Mouse (Mus musculus) stomach, postnatal 0 days (tissue): ENCODE measurements around the gene Ogn. TPM values are rescaled to one million over a fixed set of nuclear protein-coding genes. Genes with fewer than 3 reads are reported as not detected.

Experiments used
- ATAC-seq: fragments of 200-750 bp; cut with Nextera tagmentation; 2 replicates; pipeline ENCODE4 v1.8.0; 2017; ENCODE audit not compliant: low FRiP score, low TSS enrichment
- DNase-seq: peaks from one replicate; pipeline ENCODE4 v3.0.0-alpha.2; 2016; ENCODE audit warnings: low spot score
- H3K27ac ChIP-seq: fragments of 300-500 bp; sonication (generic); replicated peaks from 2 replicates; pipeline ENCODE4 v1.5.1; 2014; ENCODE audit warnings: mild to moderate bottlenecking, control low read depth
- H3K27me3 ChIP-seq: fragments of 300-500 bp; sonication (generic); 2 replicates; pipeline ENCODE4 v1.6.1; 2014; ENCODE audit warnings: low read length; ENCODE audit not compliant: control insufficient read depth, insufficient read depth
- H3K36me3 ChIP-seq: fragments of 300-500 bp; sonication (generic); 2 replicates; pipeline ENCODE4 v1.6.1; 2014; ENCODE audit warnings: low read length, mixed read lengths; ENCODE audit not compliant: control insufficient read depth, insufficient read depth
- H3K4me1 ChIP-seq: fragments of 300-500 bp; sonication (generic); replicated peaks from 2 replicates; pipeline ENCODE4 v1.6.1; 2014; ENCODE audit warnings: antibody characterized with exemption; ENCODE audit not compliant: control insufficient read depth, insufficient read depth
- H3K4me2 ChIP-seq: fragments of 300-500 bp; sonication (generic); replicated peaks from 2 replicates; pipeline ENCODE4 v1.6.1; 2014; ENCODE audit warnings: low read depth, mild to moderate bottlenecking, control low read depth, moderate library complexity
- H3K4me3 ChIP-seq: fragments of 300-500 bp; sonication (generic); 2 replicates; pipeline ENCODE4 v1.5.1; 2014; ENCODE audit warnings: low read depth, low read length, control low read depth
- H3K9ac ChIP-seq: fragments of 300-500 bp; sonication (generic); 2 replicates; pipeline ENCODE4 v1.6.1; 2014; ENCODE audit warnings: mild to moderate bottlenecking, low read length, control low read depth, mixed read lengths
- H3K9me3 ChIP-seq: fragments of 300-500 bp; sonication (generic); 2 replicates; pipeline ENCODE4 v1.6.1; 2016; ENCODE audit warnings: low read length; ENCODE audit not compliant: control insufficient read depth
- CTCF ChIP-seq: IDR thresholded peaks from 2 replicates; pipeline ENCODE4 v1.5.1; 2016; ENCODE audit warnings: antibody characterized with exemption, low read depth, mild to moderate bottlenecking, moderate library complexity
- EP300 ChIP-seq: optimal IDR thresholded peaks from 2 replicates; pipeline ENCODE3; 2016; ENCODE audit warnings: antibody characterized with exemption
- WGBS: fragments of 180-500 bp; shearing (Covaris S2); extraction: QIAGEN DNeasy Blood & Tissue Kit; methylation state at CpG from one replicate; pipeline ENCODE4 v1.1.7; 2014; 5-methylcytosine and 5-hydroxymethylcytosine counted together
- polyA plus RNA-seq: library from polyadenylated mRNA; unstranded; fragments of >200 nt; fragmentation: Nextera tagmentation; extraction: Ambion mirVana; gene quantifications from 2 replicates; pipeline ENCODE4 v1.2.1, GENCODE M21; 2015

The Ogn gene
- polyA plus RNA-seq, 1 experiment from 2014 or later = 151 TPM

GRCm38 (mm10) chr13:49608589-49609322 is 910 bp downstream of the Ogn start:
- Histone ChIP-seq H3K27me3 (no peaks in the 10 kb centered on the region), H3K27ac (peak overlapping the region; percentile 67; the same call in 1 of the 2 replicates), H3K4me3 (peak overlapping the region; percentile 39), H3K4me2 (peak overlapping the region; percentile 42), H3K36me3 (no peaks in the 10 kb centered on the region), H3K4me1 (no peaks in the 10 kb centered on the region), H3K9ac (no peak overlapping the region), H3K9me3 (no peaks in the 10 kb centered on the region)
- TF ChIP-seq EP300 (no peak), CTCF (no peak)
- 43% methylated on average over 4 of the region's 4 CpGs for WGBS
- DNase-seq (no peak), ATAC-seq (no peak)

- Histone ChIP-seq H3K4me3 (no peak overlapping the region), H3K9me3 (no peaks in the 10 kb centered on the region), H3K27ac (no peak overlapping the region), H3K27me3 (no peaks in the 10 kb centered on the region), H3K36me3 (no peaks in the 10 kb centered on the region), H3K9ac (no peak overlapping the region), H3K4me1 (no peaks in the 10 kb centered on the region), H3K4me2 (no peak overlapping the region)
- 92% methylated on average over 3 of the region's 3 CpGs for WGBS
- DNase-seq = no peak
- ATAC-seq = no peak
- no peak for TF ChIP-seq CTCF
- no peak for TF ChIP-seq EP300
Measured at GRCm38 (mm10) chr13:49617021-49617420, 9.2 kb downstream of the Ogn start.

- Histone ChIP-seq H3K9ac (no peak overlapping the region), H3K9me3 (no peaks in the 10 kb centered on the region), H3K4me2 (no peak overlapping the region), H3K27ac (no peak overlapping the region), H3K4me3 (no peak overlapping the region), H3K36me3 (no peaks in the 10 kb centered on the region), H3K27me3 (no peaks in the 10 kb centered on the region), H3K4me1 (no peaks in the 10 kb centered on the region)
- TF ChIP-seq CTCF = no peak
- no peak for TF ChIP-seq EP300
- ATAC-seq (no peak), DNase-seq (no peak)
Measured at GRCm38 (mm10) chr13:49618365-49618764, 10.5 kb downstream of the Ogn start.

- no peaks in the 10 kb centered on the region for H3K36me3 ChIP-seq
- no peaks in the 10 kb centered on the region for H3K9me3 ChIP-seq
- H3K4me2 ChIP-seq = no peak overlapping the region
- ATAC-seq (no peak), DNase-seq (no peak)
- TF ChIP-seq EP300 = no peak
- TF ChIP-seq CTCF = no peak
- no peak overlapping the region for H3K4me3 ChIP-seq
- 29% methylated on average over 1 of the region's 1 CpGs for WGBS
- H3K27me3 ChIP-seq = no peaks in the 10 kb centered on the region
- H3K4me1 ChIP-seq = no peaks in the 10 kb centered on the region
- H3K27ac ChIP-seq = no peak overlapping the region
- H3K9ac ChIP-seq = no peak overlapping the region
Measured at GRCm38 (mm10) chr13:49623216-49623615, 15.4 kb downstream of the Ogn start.

- Histone ChIP-seq H3K27ac (no peak overlapping the region), H3K27me3 (no peaks in the 10 kb centered on the region), H3K4me3 (no peak overlapping the region), H3K36me3 (no peaks in the 10 kb centered on the region), H3K9me3 (no peaks in the 10 kb centered on the region), H3K9ac (no peak overlapping the region), H3K4me2 (no peak overlapping the region), H3K4me1 (no peaks in the 10 kb centered on the region)
- DNase-seq (no peak), ATAC-seq (no peak)
- no peak for TF ChIP-seq CTCF
- TF ChIP-seq EP300 = no peak
Measured at GRCm38 (mm10) chr13:49628167-49628566, 20.3 kb downstream of the Ogn start.

- Histone ChIP-seq H3K27ac (no peak overlapping the region), H3K4me3 (no peak overlapping the region), H3K9me3 (no peaks in the 10 kb centered on the region), H3K4me1 (no peaks in the 10 kb centered on the region), H3K36me3 (no peaks in the 10 kb centered on the region), H3K9ac (no peak overlapping the region), H3K27me3 (no peaks in the 10 kb centered on the region), H3K4me2 (no peak overlapping the region)
- ATAC-seq (no peak), DNase-seq (no peak)
- 87% methylated on average over 2 of the region's 2 CpGs for WGBS
- no peak for TF ChIP-seq CTCF
- no peak for TF ChIP-seq EP300
Measured at GRCm38 (mm10) chr13:49629076-49629475, 21.2 kb downstream of the Ogn start.
